Mouse (Mus musculus) hindbrain, postnatal 0 days (tissue): ENCODE measurements at regions not wholly inside any gene's neighbourhood (a gene's known extent, or its start where the extent isn't known, plus 50 kb on each side); places are given as distances from the start of the nearest gene placed in this dataset.

ENCODE experiments used
- ATAC-seq: fragments of 200-750 bp; cut with Nextera tagmentation; 2 replicates; pipeline ENCODE4 v1.8.0; 2017; ENCODE audit warnings: mild to moderate bottlenecking, moderate TSS enrichment, moderate library complexity
- DNase-seq: peaks from one replicate; pipeline ENCODE4 v3.0.0-alpha.2; 2015; ENCODE audit warnings: low spot score
- H3K27ac ChIP-seq: fragments of 300-500 bp; sonication (generic); 2 replicates; pipeline ENCODE4 v1.5.1; 2014; ENCODE audit warnings: mild to moderate bottlenecking
- H3K27me3 ChIP-seq: fragments of 300-500 bp; sonication (generic); 2 replicates; pipeline ENCODE4 v1.6.1; 2014; ENCODE audit warnings: low read length, mixed read lengths; ENCODE audit not compliant: insufficient read depth
- H3K36me3 ChIP-seq: fragments of 300-500 bp; sonication (generic); 2 replicates; pipeline ENCODE4 v1.6.1; 2014; ENCODE audit warnings: low read length, mixed read lengths; ENCODE audit not compliant: insufficient read depth
- H3K4me1 ChIP-seq: fragments of 300-500 bp; sonication (generic); 2 replicates; pipeline ENCODE4 v1.6.1; 2014; ENCODE audit warnings: antibody characterized with exemption, low read length, mixed read lengths; ENCODE audit not compliant: insufficient read depth
- H3K4me2 ChIP-seq: fragments of 300-500 bp; sonication (generic); 2 replicates; pipeline ENCODE4 v1.6.1; 2014; ENCODE audit warnings: low read depth, mild to moderate bottlenecking, low read length, moderate library complexity, mixed read lengths
- H3K4me3 ChIP-seq: fragments of 300-500 bp; sonication (generic); 2 replicates; pipeline ENCODE4 v1.5.1; 2014; ENCODE audit warnings: low read length
- H3K9ac ChIP-seq: fragments of 300-500 bp; sonication (generic); replicated peaks from 2 replicates; pipeline ENCODE4 v1.6.1; 2014; ENCODE audit warnings: mild to moderate bottlenecking, low read length, moderate library complexity, mixed read lengths
- H3K9me3 ChIP-seq: fragments of 300-500 bp; sonication (generic); 2 replicates; pipeline ENCODE4 v1.6.1; 2016; ENCODE audit warnings: low read length, mixed read lengths
- CTCF ChIP-seq: IDR thresholded peaks from 2 replicates; pipeline ENCODE4 v1.5.1; 2016; ENCODE audit warnings: antibody characterized with exemption, control low read depth, low read depth
- WGBS: fragments of 180-500 bp; shearing (Covaris S2); extraction: QIAGEN DNeasy Blood & Tissue Kit; methylation state at CpG from one replicate; pipeline ENCODE4 v1.1.7; 2014; 5-methylcytosine and 5-hydroxymethylcytosine counted together

GRCm38 (mm10) chr12:39952854-39953253, 85.0 kb downstream of the Arl4a start:
- Histone ChIP-seq H3K36me3 (no peaks in the 10 kb centered on the region), H3K4me3 (no peak overlapping the region), H3K4me2 (no peak overlapping the region), H3K9ac (no peak overlapping the region), H3K9me3 (no peaks in the 10 kb centered on the region), H3K27ac (no peak overlapping the region), H3K27me3 (no peaks in the 10 kb centered on the region), H3K4me1 (no peaks in the 10 kb centered on the region)
- 77% methylated on average over 4 of the region's 4 CpGs for WGBS
- TF ChIP-seq CTCF, result no peak
- DNase-seq (no peak), ATAC-seq (no peak)

GRCm38 (mm10) chr12:39951911-39952310, 85.9 kb downstream of the Arl4a start:
- ATAC-seq (no peak), DNase-seq (no peak)
- no peaks in the 10 kb centered on the region for H3K27me3 ChIP-seq
- no peak overlapping the region for H3K9ac ChIP-seq
- no peak overlapping the region for H3K4me2 ChIP-seq
- no peaks in the 10 kb centered on the region for H3K36me3 ChIP-seq
- 83% methylated on average over 6 of the region's 6 CpGs for WGBS
- TF ChIP-seq CTCF, result no peak
- H3K9me3 ChIP-seq, result no peaks in the 10 kb centered on the region
- H3K4me1 ChIP-seq, result no peaks in the 10 kb centered on the region
- no peak overlapping the region for H3K27ac ChIP-seq
- H3K4me3 ChIP-seq, result no peak overlapping the region

GRCm38 (mm10) chr12:39950270-39950801, 87.5 kb downstream of the Arl4a start:
- Histone ChIP-seq H3K36me3 (no peaks in the 10 kb centered on the region), H3K9ac (no peak overlapping the region), H3K9me3 (no peaks in the 10 kb centered on the region), H3K4me1 (no peaks in the 10 kb centered on the region), H3K4me3 (no peak overlapping the region), H3K27ac (no peak overlapping the region), H3K27me3 (no peaks in the 10 kb centered on the region), H3K4me2 (no peak overlapping the region)
- TF ChIP-seq CTCF, result no peak
- 64% methylated on average over 7 of the region's 7 CpGs for WGBS
- ATAC-seq, result no peak
- peak; percentile 34 for DNase-seq

- ATAC-seq, result 0 out of 2 replicates have a peak, but pooled peaks have one; percentile 53
- no peak overlapping the region for H3K4me3 ChIP-seq
Observed at GRCm38 (mm10) chr12:39942910-39943309, 94.9 kb downstream of the Arl4a start.

GRCm38 (mm10) chr12:39941162-39941561, 96.7 kb downstream of the Arl4a start:
- Histone ChIP-seq H3K4me2 (no peak overlapping the region), H3K4me3 (no peak overlapping the region), H3K27me3 (no peaks in the 10 kb centered on the region), H3K9ac (no peak overlapping the region), H3K4me1 (no peaks in the 10 kb centered on the region), H3K36me3 (no peaks in the 10 kb centered on the region), H3K27ac (no peak overlapping the region), H3K9me3 (no peaks in the 10 kb centered on the region)
- 83% methylated on average over 1 of the region's 1 CpGs for WGBS
- no peak for TF ChIP-seq CTCF
- DNase-seq (no peak), ATAC-seq (no peak)

More at GRCm38 (mm10) chr12:39942910-39943309, 94.9 kb downstream of the Arl4a start:
- H3K4me1 ChIP-seq, result no peaks in the 10 kb centered on the region
- no peak overlapping the region for H3K4me2 ChIP-seq
- H3K27me3 ChIP-seq, result no peaks in the 10 kb centered on the region
- no peaks in the 10 kb centered on the region for H3K36me3 ChIP-seq
- WGBS, result 32% methylated on average over 5 of the region's 5 CpGs
- H3K9me3 ChIP-seq, result no peaks in the 10 kb centered on the region
- H3K9ac ChIP-seq, result no peak overlapping the region
- no peak for TF ChIP-seq CTCF
- no peak overlapping the region for H3K27ac ChIP-seq
- peak; percentile 36 for DNase-seq

- Histone ChIP-seq H3K9ac (no peak overlapping the region), H3K27me3 (no peaks in the 10 kb centered on the region), H3K4me3 (no peak overlapping the region), H3K36me3 (no peaks in the 10 kb centered on the region), H3K4me2 (no peak overlapping the region), H3K4me1 (no peaks in the 10 kb centered on the region), H3K9me3 (no peaks in the 10 kb centered on the region), H3K27ac (no peak overlapping the region)
- ATAC-seq (no peak), DNase-seq (no peak)
- no peak for TF ChIP-seq CTCF
Observed at GRCm38 (mm10) chr12:39939017-39939416, 98.8 kb downstream of the Arl4a start.

- no peak for TF ChIP-seq CTCF
- H3K36me3 ChIP-seq, result no peaks in the 10 kb centered on the region
- H3K4me1 ChIP-seq, result no peaks in the 10 kb centered on the region
- no peaks in the 10 kb centered on the region for H3K27me3 ChIP-seq
- H3K9ac ChIP-seq, result no peak overlapping the region
- no peak overlapping the region for H3K27ac ChIP-seq
- no peak overlapping the region for H3K4me2 ChIP-seq
- no peaks in the 10 kb centered on the region for H3K9me3 ChIP-seq
- ATAC-seq (no peak), DNase-seq (no peak)
- 98% methylated on average over 2 of the region's 2 CpGs for WGBS
- no peak overlapping the region for H3K4me3 ChIP-seq
Observed at GRCm38 (mm10) chr12:39938211-39938610, 99.6 kb downstream of the Arl4a start.
